Mouse (Mus musculus): Measurements from ENCODE around the gene Nhlrc1.

DNA sequence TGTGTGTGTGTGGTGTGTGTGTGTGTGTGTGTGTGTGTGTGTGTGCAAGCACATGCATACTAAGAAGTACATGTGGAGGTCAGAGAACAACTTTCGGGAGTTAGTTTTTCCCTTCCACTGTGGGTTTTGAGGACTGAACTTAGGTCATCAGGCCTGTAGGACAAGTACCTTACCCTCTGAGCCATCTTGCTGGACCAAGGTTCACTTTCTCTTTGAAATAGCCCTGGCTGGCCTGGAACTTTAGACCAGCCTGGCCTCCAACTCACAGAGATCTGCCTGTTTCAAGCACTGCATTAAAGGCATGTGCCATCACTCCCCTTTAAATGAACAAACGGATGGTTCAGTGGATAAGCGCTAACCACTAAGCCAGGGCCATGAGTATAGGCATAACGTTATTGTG, 19.0 kb upstream of the Nhlrc1 start:
- TF ChIP-seq POLR2A (IDR thresholded peaks at IDR 0.05; ENCODE audit: insufficient read depth, low read length) (no peak), CTCF (IDR thresholded peaks at IDR 0.05; ENCODE audit: low read depth, low read length) (no peak), EP300 (IDR thresholded peaks at IDR 0.05; ENCODE audit: insufficient read depth, low read depth, low read length) (no peak)
